In the genomic region with DNA sequence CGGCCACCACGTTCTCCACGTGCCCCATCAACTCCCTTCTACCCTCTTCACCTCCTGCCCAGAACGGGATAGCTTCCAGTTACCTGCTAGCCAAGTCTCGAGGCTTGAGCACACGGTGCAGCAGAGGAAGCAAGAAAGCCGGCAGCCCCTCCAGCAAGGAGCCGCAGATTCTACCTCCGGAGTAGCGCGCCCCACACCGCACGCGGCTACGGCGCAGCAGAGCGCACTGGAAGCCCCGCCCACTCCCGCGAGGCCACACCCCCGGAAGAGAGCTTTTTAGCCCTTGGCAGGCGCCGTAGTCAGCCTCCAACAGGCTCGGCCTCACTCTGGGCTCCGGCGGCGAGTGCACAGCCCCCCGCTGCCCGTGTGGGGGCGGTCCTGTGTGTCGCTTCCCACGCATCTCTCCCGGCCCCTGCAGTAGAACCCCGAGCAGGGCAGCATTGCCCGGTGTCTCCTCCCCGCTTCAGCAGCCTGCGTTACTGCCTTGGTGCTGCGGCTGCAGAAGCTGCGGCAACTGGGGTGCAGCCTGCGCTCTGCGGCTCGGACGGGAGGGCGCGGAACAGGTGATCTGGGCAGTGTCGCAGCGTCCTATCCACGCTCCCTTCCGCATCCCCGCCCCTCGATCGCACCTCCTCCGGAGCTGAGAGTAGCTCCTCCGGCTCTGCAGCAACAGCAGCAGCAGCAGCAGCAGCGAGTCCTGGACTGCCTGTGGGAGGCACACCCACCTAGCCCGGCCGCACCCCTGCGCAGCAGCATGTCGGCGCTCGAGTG, we compare ENCODE assay signal across 8 mouse cellular contexts. TPM values are rescaled to one million over a fixed set of nuclear protein-coding genes. Genes with fewer than 3 reads are reported as not detected.
DNase-seq lines count a peak whose midpoint lies in the region; ATAC-seq and TF ChIP-seq lines count a peak whose summit lies in the region.

TSS of gene Polr3g (minus strand) at position 239 of the 771 bp plus-strand sequence.
TSS of gene Mblac2 (plus strand) at position 567 of the 771 bp plus-strand sequence.

- H3K79me2 ChIP-seq in C2C12 (ENCODE audit: control insufficient read depth, insufficient read depth) = peaks cover 56% of the 10 kb centered on the region
- H3K79me2 ChIP-seq in liver, adult 2 months (ENCODE audit: control insufficient read depth, insufficient read depth, low read length) = peaks cover 9% of the 10 kb centered on the region
- peaks cover 21% of the 10 kb centered on the region for H3K79me2 ChIP-seq in myocyte (ENCODE audit: control insufficient read depth, insufficient read depth)

- H3ac ChIP-seq in C2C12 (ENCODE audit: control insufficient read depth, insufficient read length, low read depth) (peak within 1 kb of the TSS; percentile 87), myocyte (ENCODE audit: control insufficient read depth, insufficient read length) (peak within 1 kb of the TSS; percentile 29)

- H3K27ac ChIP-seq in heart, embryonic 11.5 days (ENCODE audit: low read depth, low read length) = peak within 1 kb of the TSS; percentile 87
- peak within 1 kb of the TSS; percentile 87 for H3K27ac ChIP-seq in kidney, embryonic 16.5 days (ENCODE audit: low read length)
- H3K27ac ChIP-seq in liver, adult 2 months (replicated peaks; ENCODE audit: insufficient read depth, low read depth, low read length) = peak within 1 kb of the TSS; percentile 80

- peaks cover 34% of the 10 kb centered on the region for H3K79me3 ChIP-seq in C2C12 (ENCODE audit: low read depth)

- WGBS in heart, embryonic 11.5 days (ENCODE audit: insufficient replicate concordance) = under 1% methylated on average over 61 of the region's 61 CpGs
- under 1% methylated on average over 61 of the region's 61 CpGs for WGBS in kidney, embryonic 16.5 days
- WGBS in liver, adult 2 months = under 1% methylated on average over 61 of the region's 61 CpGs

- TF ChIP-seq POLR2A in brain, embryonic 14.5 days (IDR thresholded peaks at IDR 0.05; ENCODE audit: borderline replicate concordance, extremely low read depth, insufficient read depth, insufficient read length, poor library complexity, severe bottlenecking) = peak; percentile 42; the same call in 1 of the 2 replicates
- TF ChIP-seq POLR2A in liver, adult 2 months (IDR thresholded peaks at IDR 0.05; ENCODE audit: extremely low read depth, insufficient read depth, low read length) = peak; percentile 65; the same call in 1 of the 2 replicates
- peak; percentile 69 for TF ChIP-seq POLR2A in myocyte (IDR thresholded peaks at IDR 0.05; ENCODE audit: insufficient read length, low read depth)

- ATAC-seq in heart, embryonic 11.5 days (replicated peaks; ENCODE audit: insufficient number of reproducible peaks, low FRiP score, low TSS enrichment) = peak; percentile 94
- ATAC-seq in kidney, embryonic 16.5 days (ENCODE audit: low FRiP score, low TSS enrichment) = peak; percentile 97

- H3K4me3 ChIP-seq in C2C12 (ENCODE audit: insufficient read depth, poor library complexity, severe bottlenecking) (peak within 1 kb of the TSS; percentile 59), myocyte (peak within 1 kb of the TSS; percentile 59)
- peak within 1 kb of the TSS; percentile 89 for H3K4me3 ChIP-seq in erythroblast, embryonic 14.5 days (replicated peaks)
- H3K4me3 ChIP-seq in heart, embryonic 11.5 days (ENCODE audit: low read depth, low read length) = peak within 1 kb of the TSS; percentile 71
- peak within 1 kb of the TSS; percentile 74 for H3K4me3 ChIP-seq in kidney, embryonic 16.5 days (ENCODE audit: low read length)
- H3K4me3 ChIP-seq in liver, adult 2 months (ENCODE audit: insufficient read depth, low read depth, low read length) = peak within 1 kb of the TSS; percentile 72

- peak within 1 kb of the TSS; percentile 80 for H3K9ac ChIP-seq in heart, embryonic 11.5 days (ENCODE audit: low read depth, low read length)
- peak within 1 kb of the TSS; percentile 70 for H3K9ac ChIP-seq in kidney, embryonic 16.5 days (replicated peaks; ENCODE audit: low read length)
- H3K9ac ChIP-seq in liver, adult 2 months (ENCODE audit: low read depth, low read length) = peak within 1 kb of the TSS; percentile 82

- peaks cover 53% of the 10 kb centered on the region for H3K4me1 ChIP-seq in erythroblast, embryonic 14.5 days (ENCODE audit: control insufficient read depth)
- peaks cover 17% of the 10 kb centered on the region for H3K4me1 ChIP-seq in heart, embryonic 11.5 days (ENCODE audit: control insufficient read depth, insufficient read depth, low read length)
- peaks cover 21% of the 10 kb centered on the region for H3K4me1 ChIP-seq in kidney, embryonic 16.5 days (ENCODE audit: insufficient read depth, low read length)
- peaks cover 8% of the 10 kb centered on the region for H3K4me1 ChIP-seq in liver, adult 2 months (ENCODE audit: control insufficient read depth, insufficient read depth, low read length)

- no peaks in the 10 kb centered on the region for H3K9me3 ChIP-seq in erythroblast, embryonic 14.5 days (ENCODE audit: control insufficient read depth, low read length)
- H3K9me3 ChIP-seq in heart, embryonic 11.5 days (replicated peaks; ENCODE audit: control insufficient read depth, low read length) = no peaks in the 10 kb centered on the region
- H3K9me3 ChIP-seq in kidney, embryonic 16.5 days (ENCODE audit: low read length) = no peaks in the 10 kb centered on the region

- no peaks in the 10 kb centered on the region for H3K27me3 ChIP-seq in C2C12 (ENCODE audit: control insufficient read depth, insufficient read depth, insufficient read length)
- H3K27me3 ChIP-seq in erythroblast, embryonic 14.5 days (ENCODE audit: control insufficient read depth) = no peaks in the 10 kb centered on the region
- H3K27me3 ChIP-seq in heart, embryonic 11.5 days (ENCODE audit: control insufficient read depth, insufficient read depth, low read length) = no peaks in the 10 kb centered on the region
- H3K27me3 ChIP-seq in kidney, embryonic 16.5 days (ENCODE audit: insufficient read depth, low read length) = no peaks in the 10 kb centered on the region
- H3K27me3 ChIP-seq in liver, adult 2 months (ENCODE audit: control insufficient read depth, insufficient read depth, low read length) = no peaks in the 10 kb centered on the region
- no peaks in the 10 kb centered on the region for H3K27me3 ChIP-seq in myocyte (ENCODE audit: control insufficient read depth, insufficient read depth, insufficient read length)
- H3K27me3 ChIP-seq in splenic B cell, adult 2 months (ENCODE audit: control insufficient read depth, insufficient read depth, low read length, poor library complexity, severe bottlenecking) = no peaks in the 10 kb centered on the region

- H3K36me3 ChIP-seq in C2C12 (ENCODE audit: control insufficient read depth, insufficient read depth) = no peaks in the 10 kb centered on the region
- peaks cover 4% of the 10 kb centered on the region for H3K36me3 ChIP-seq in erythroblast, embryonic 14.5 days (ENCODE audit: control insufficient read depth)
- H3K36me3 ChIP-seq in heart, embryonic 11.5 days (ENCODE audit: control insufficient read depth, insufficient read depth, low read length) = no peaks in the 10 kb centered on the region
- no peaks in the 10 kb centered on the region for H3K36me3 ChIP-seq in kidney, embryonic 16.5 days (ENCODE audit: insufficient read depth, low read length)
- H3K36me3 ChIP-seq in liver, adult 2 months (ENCODE audit: control insufficient read depth, insufficient read depth, low read length) = no peaks in the 10 kb centered on the region
- H3K36me3 ChIP-seq in myocyte (ENCODE audit: control insufficient read depth, insufficient read depth) = no peaks in the 10 kb centered on the region
- H3K36me3 ChIP-seq in splenic B cell, adult 2 months (ENCODE audit: control insufficient read depth, insufficient read depth, low read length, poor library complexity, severe bottlenecking) = no peaks in the 10 kb centered on the region

- DNase-seq in brain, embryonic 14.5 days (ENCODE audit: low read depth) = peak; percentile 97
- DNase-seq in liver, adult 2 months (ENCODE audit: extremely low read depth, low read depth, low spot score) = peak; percentile 90
- DNase-seq in splenic B cell, adult 2 months (ENCODE audit: low read depth, low spot score) = peak; percentile 95

- no peak for TF ChIP-seq CTCF in C2C12 (IDR thresholded peaks at IDR 0.05; ENCODE audit: control insufficient read depth, insufficient read depth, insufficient read length)
- no peak for TF ChIP-seq CTCF in brain, embryonic 14.5 days (IDR thresholded peaks at IDR 0.05; ENCODE audit: borderline replicate concordance, extremely low read depth, insufficient read depth, insufficient read length)
- no peak for TF ChIP-seq CTCF in liver, adult 2 months (IDR thresholded peaks at IDR 0.05; ENCODE audit: low read depth, low read length)

- peak within 1 kb of the TSS; percentile 99 for H3K4me2 ChIP-seq in heart, embryonic 11.5 days
- H3K4me2 ChIP-seq in kidney, embryonic 16.5 days (replicated peaks; ENCODE audit: low read depth, low read length) = peak within 1 kb of the TSS; percentile 97
- peak within 1 kb of the TSS; percentile 75 for H3K4me2 ChIP-seq in myocyte (ENCODE audit: low read depth)

TF ChIP-seq in C2C12, 6 proteins besides CTCF, POLR2A, EP300 and RAD21:
- TF ChIP-seq FOSL1 (IDR thresholded peaks at IDR 0.05; ENCODE audit: insufficient read depth, low read length, poor library complexity, severe bottlenecking) = no peak
- TF ChIP-seq MAX (IDR thresholded peaks at IDR 0.05) = peak; percentile 43

TF ChIP-seq in myocyte, 11 proteins besides CTCF, POLR2A, EP300 and RAD21 (continues in another document):
- no peak for TF ChIP-seq TCF12 (IDR thresholded peaks at IDR 0.05; ENCODE audit: insufficient read depth, poor library complexity, severe bottlenecking)
- no peak for TF ChIP-seq TCF3 (IDR thresholded peaks at IDR 0.05; ENCODE audit: insufficient read length, low read depth)
- peak; percentile 76 for TF ChIP-seq SRF (IDR thresholded peaks at IDR 0.05; ENCODE audit: control insufficient read depth, insufficient read length, low read depth)

RNA-seq across cellular contexts. Expression of gene Polr3g, which starts in this region (rescaled TPM):
- 17.3 TPM for polyA plus RNA-seq in C2C12 (2012; fragmentation: generic; extraction: Trizol)
- 3.3 and 3.6 TPM in 2 replicates for polyA plus RNA-seq in brain, embryonic 14.5 days (2012; rRNA removed)
- polyA plus RNA-seq in erythroblast, embryonic 14.5 days (2012) = 0.05 and 0.09 TPM in 2 replicates
- 22.5 and 26.2 TPM in 2 replicates for polyA plus RNA-seq in heart, embryonic 11.5 days (2014; fragmentation: Nextera tagmentation; extraction: Ambion mirVana)
- polyA plus RNA-seq in kidney, embryonic 16.5 days (2015; fragmentation: Nextera tagmentation; extraction: Ambion mirVana) = 10.9 and 11.9 TPM in 2 replicates
- 7.9 and 8.7 TPM in 2 replicates for total RNA-seq in liver, adult 2 months (2014; rRNA removed)
- 1.9 and 4.2 TPM in 2 replicates for polyA plus RNA-seq in liver, adult 2 months (2012; rRNA removed)
- 3.5 TPM for polyA plus RNA-seq in myocyte (2012; fragmentation: generic; extraction: Trizol)

RNA-seq across cellular contexts. Expression of gene Mblac2, which starts in this region (rescaled TPM):
- 1.2 TPM for polyA plus RNA-seq in C2C12 (2012; fragmentation: generic; extraction: Trizol)
- 11.4 and 14.7 TPM in 2 replicates for polyA plus RNA-seq in brain, embryonic 14.5 days (2012; rRNA removed)
- 0.01 TPM in 1 of 2 replicates, not detected in the other for polyA plus RNA-seq in erythroblast, embryonic 14.5 days (2012)
- 6.1 and 6.6 TPM in 2 replicates for polyA plus RNA-seq in heart, embryonic 11.5 days (2014; fragmentation: Nextera tagmentation; extraction: Ambion mirVana)
- 8.9 and 9.5 TPM in 2 replicates for polyA plus RNA-seq in kidney, embryonic 16.5 days (2015; fragmentation: Nextera tagmentation; extraction: Ambion mirVana)
- total RNA-seq in liver, adult 2 months (2014; rRNA removed) = 5.8 and 6.3 TPM in 2 replicates
- polyA plus RNA-seq in liver, adult 2 months (2012; rRNA removed) = 4.9 and 5.5 TPM in 2 replicates
- 0.62 TPM for polyA plus RNA-seq in myocyte (2012; fragmentation: generic; extraction: Trizol)

Comparison
In these comparisons a context has a peak if more than half of its experiments do, and no peak if none do; other contexts are left out.
1. Peak in every context shown above with its lines: DNase-seq, ATAC-seq, H3K4me3 ChIP-seq and H3K27ac ChIP-seq.